Mouse (Mus musculus) c-Kit-positive CD71-positive TER-119-negative erythroid progenitor cells, embryonic 14.5 days (primary cell): ENCODE results near the gene Gm29133.

Experiments
- DNase-seq: peaks from one replicate; pipeline ENCODE4 v3.0.0-alpha.2; 2013; ENCODE audit warnings: low read depth

Gm29133 gene

GRCm38 (mm10) chr3:75747897-75748296 lies at the start of gene Gm29133:
Gm29133 (plus strand) TSS chr3:75748197.
- DNase-seq, result no peak

GRCm38 (mm10) chr3:75699088-75699487 lies 48.9 kb upstream of the Gm29133 start:
- DNase-seq, result no peak

GRCm38 (mm10) chr3:75701336-75701735 lies 46.7 kb upstream of the Gm29133 start:
- DNase-seq, result no peak

GRCm38 (mm10) chr3:75706536-75706935 lies 41.5 kb upstream of the Gm29133 start:
- no peak for DNase-seq

GRCm38 (mm10) chr3:75713678-75714295 lies 34.2 kb upstream of the Gm29133 start:
- no peak for DNase-seq

- DNase-seq, result peak; percentile 4
Observed at GRCm38 (mm10) chr3:75720663-75721062, 27.3 kb upstream of the Gm29133 start.

- no peak for DNase-seq
Observed at GRCm38 (mm10) chr3:75730982-75731600, 16.9 kb upstream of the Gm29133 start.

GRCm38 (mm10) chr3:75743664-75744437 lies 4.1 kb upstream of the Gm29133 start:
- no peak for DNase-seq

- no peak for DNase-seq
Observed at GRCm38 (mm10) chr3:75745343-75745742, 2.7 kb upstream of the Gm29133 start.

GRCm38 (mm10) chr3:75763351-75763750 lies 15.4 kb downstream of the Gm29133 start:
- no peak for DNase-seq

- no peak for DNase-seq
Observed at GRCm38 (mm10) chr3:75774253-75774652, 26.3 kb downstream of the Gm29133 start.

GRCm38 (mm10) chr3:75808001-75808400 lies 60.0 kb downstream of the Gm29133 start:
- no peak for DNase-seq

GRCm38 (mm10) chr3:75823934-75824333 lies 75.9 kb downstream of the Gm29133 start:
- DNase-seq, result no peak

GRCm38 (mm10) chr3:75824458-75824857 lies 76.5 kb downstream of the Gm29133 start:
- DNase-seq, result no peak

GRCm38 (mm10) chr3:75834827-75835226 lies 86.8 kb downstream of the Gm29133 start:
- DNase-seq, result no peak

GRCm38 (mm10) chr3:75835286-75835967 lies 87.4 kb downstream of the Gm29133 start:
- DNase-seq, result no peak
